Mouse (Mus musculus) adrenal gland, postnatal 36 days (tissue): ENCODE data around the gene Ccdc106. TPM values are rescaled to one million over a fixed set of nuclear protein-coding genes. Genes with fewer than 3 reads are reported as not detected.
"Not testable (repeated sequence)": the region's sequence is repeated elsewhere in the genome, so short reads cannot be mapped to it uniquely, and the experiment has no call there.

Experiments used
- DNase-seq, 2 experiments: peaks; one replicate each; pipeline ENCODE4 v3.0.0; 2021; ENCODE audit warnings: mixed read lengths in 1 of 2
- total RNA-seq, 2 experiments: library from RNA; stranded (reverse); gene quantifications; 2 replicates each; pipeline ENCODE4 v1.2.3; 2021

The Ccdc106 gene
- total RNA-seq, 2 experiments from 2014 or later = 0.96 to 1.4 TPM

- DNase-seq = peak; percentile 78 to 87
These were observed 31.1 kb downstream of the Ccdc106 start, which contains the start of gene Zfp580 for GRCm38 (mm10) chr7:5051193-5052192. Gene Zfp580 (plus strand): TSS chr7:5051538.

- DNase-seq = no peak
These were observed 32.1 kb downstream of the Ccdc106 start for GRCm38 (mm10) chr7:5052438-5052837.

- no peak for DNase-seq
These were observed 32.6 kb downstream of the Ccdc106 start for GRCm38 (mm10) chr7:5052931-5053343.

GRCm38 (mm10) chr7:5053456-5054179 lies 33.3 kb downstream of the Ccdc106 start:
- DNase-seq = no peak

- no peak for DNase-seq
These were observed 36.4 kb downstream of the Ccdc106 start for GRCm38 (mm10) chr7:5056651-5057263.

- no peak for DNase-seq
These were observed 37.0 kb downstream of the Ccdc106 start for GRCm38 (mm10) chr7:5057381-5057780.

GRCm38 (mm10) chr7:5057804-5058203 lies 37.5 kb downstream of the Ccdc106 start:
- DNase-seq = no peak

- no peak for DNase-seq
These were observed 38.3 kb downstream of the Ccdc106 start for GRCm38 (mm10) chr7:5058631-5059030.

- DNase-seq = no peak
These were observed 39.1 kb downstream of the Ccdc106 start for GRCm38 (mm10) chr7:5059421-5059820.

- peak; percentile 83 to 89 for DNase-seq
These were observed 39.9 kb downstream of the Ccdc106 start for GRCm38 (mm10) chr7:5060239-5060731.

GRCm38 (mm10) chr7:5060944-5061773 lies 40.8 kb downstream of the Ccdc106 start:
- DNase-seq = peak; percentile 97 to 98

- peak; percentile 95 to 98 for DNase-seq
These were observed 41.5 kb downstream of the Ccdc106 start, which contains the start of gene U2af2 for GRCm38 (mm10) chr7:5061774-5062359. Gene U2af2 (plus strand): TSS chr7:5062143.

GRCm38 (mm10) chr7:5062360-5063001 lies 42.1 kb downstream of the Ccdc106 start:
- DNase-seq = peak; percentile 77 to 80

- DNase-seq = no peak
These were observed 44.5 kb downstream of the Ccdc106 start for GRCm38 (mm10) chr7:5064886-5065285.

- no peak for DNase-seq
These were observed 53.2 kb downstream of the Ccdc106 start for GRCm38 (mm10) chr7:5073586-5073985.

GRCm38 (mm10) chr7:5074984-5075383 lies 54.6 kb downstream of the Ccdc106 start:
- no peak for DNase-seq

- DNase-seq = no peak
These were observed 56.6 kb downstream of the Ccdc106 start for GRCm38 (mm10) chr7:5076931-5077330.

GRCm38 (mm10) chr7:5079365-5080009 lies 59.1 kb downstream of the Ccdc106 start:
- DNase-seq = not testable (repeated sequence)

GRCm38 (mm10) chr7:5080010-5080751 lies 59.8 kb downstream of the Ccdc106 start, which contains the start of gene Epn1:
Gene Epn1 (plus strand): TSS chr7:5080235.
- peak; percentile 98 to 99 for DNase-seq
